Mouse (Mus musculus) CD4-positive, CD25-positive, alpha-beta regulatory T cell, adult 4 months (primary cell): ENCODE measurements around the gene Crim1. TPM values are rescaled to one million over a fixed set of nuclear protein-coding genes. Genes with fewer than 3 reads are reported as not detected.

Experiments
- ATAC-seq: one replicate; pipeline ENCODE4 v1.8.0; 2017
- polyA plus RNA-seq, 2 experiments: library from polyadenylated mRNA; unstranded; fragments of 100-300 nt; shearing (Covaris generic); gene quantifications; one replicate each; pipeline ENCODE4 v1.2.1; 2017

The Crim1 gene
- polyA plus RNA-seq, 2 experiments from 2014 or later, result 7.5 to 7.7 TPM

DNA sequence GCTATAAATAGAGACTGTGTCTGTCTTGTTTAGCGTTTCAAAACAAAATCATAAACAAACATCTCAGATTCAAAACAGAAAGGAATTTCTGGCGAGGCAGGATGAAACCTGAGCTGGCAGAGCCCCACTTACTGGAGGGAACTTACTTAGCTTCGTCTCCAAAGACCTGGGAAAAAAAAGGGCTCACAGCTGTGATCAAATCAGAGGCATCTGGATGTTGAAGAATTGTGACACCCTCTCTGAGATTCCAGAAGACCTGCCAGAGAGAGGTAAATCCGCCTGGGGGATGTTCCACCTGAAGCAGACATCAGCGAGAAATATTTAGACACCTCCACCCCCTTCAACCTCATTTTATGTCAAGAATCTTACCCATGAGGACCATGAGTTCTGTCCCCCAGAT lies 11.8 kb downstream of the Crim1 start:
- no peak for ATAC-seq

DNA sequence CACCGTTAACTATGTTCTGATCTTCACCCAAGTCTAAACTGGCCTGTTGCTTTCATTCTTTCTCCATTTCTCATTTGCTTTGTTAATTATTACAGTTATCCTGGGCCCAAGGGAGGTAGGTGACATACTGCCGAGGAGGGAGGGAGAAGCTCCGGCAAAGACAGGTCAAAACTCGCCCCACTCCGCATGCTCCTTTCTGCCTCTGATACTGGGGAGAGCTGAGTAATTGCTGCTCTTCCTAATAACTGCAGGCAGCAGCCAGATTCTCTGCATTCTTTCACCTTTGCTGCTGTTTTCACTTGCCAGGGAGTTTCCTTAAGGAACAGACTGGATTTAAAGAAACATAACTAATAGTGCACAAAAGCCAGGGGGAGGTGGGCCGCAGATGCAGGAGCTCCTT lies 13.1 kb downstream of the Crim1 start:
- no peak for ATAC-seq

DNA sequence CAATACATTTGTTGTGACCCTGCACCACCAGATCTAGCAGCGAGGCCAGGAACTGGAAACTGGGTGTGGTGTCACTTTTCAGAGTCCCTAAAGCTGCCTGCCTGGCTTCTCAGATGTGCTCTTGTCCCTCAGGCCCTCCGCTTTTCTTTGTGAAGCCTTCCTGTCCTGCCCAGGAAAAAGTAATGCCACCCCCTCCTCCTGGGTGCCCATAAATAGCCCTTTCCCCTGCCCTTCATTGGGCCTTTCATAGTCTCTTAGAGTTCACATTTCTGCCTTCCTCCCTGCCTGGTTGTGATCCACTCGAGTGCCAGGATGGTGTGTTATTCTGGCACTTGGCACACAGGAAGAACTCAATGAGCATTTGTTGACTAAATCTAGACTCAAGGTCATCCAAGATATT lies 16.5 kb downstream of the Crim1 start:
- no peak for ATAC-seq

DNA sequence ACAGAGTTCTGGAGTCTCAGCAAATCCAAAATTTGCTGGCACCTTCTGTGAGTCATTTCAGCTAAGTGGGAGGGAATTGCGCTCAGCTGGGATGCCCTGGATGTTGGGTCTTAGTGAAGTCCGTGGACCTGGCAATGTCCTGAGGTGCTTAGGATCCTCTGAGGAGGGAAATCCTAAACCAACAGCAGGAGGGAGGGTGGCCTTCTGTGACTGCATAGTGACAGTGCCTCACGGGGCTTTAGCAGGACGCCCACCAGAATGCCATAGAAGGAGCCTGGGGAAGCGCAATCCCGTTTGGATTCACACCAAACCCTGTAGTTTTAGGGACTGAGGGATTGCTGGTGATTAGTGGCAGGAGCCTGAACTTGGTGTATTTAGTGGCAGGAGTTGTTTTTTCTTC lies 17.4 kb downstream of the Crim1 start:
- ATAC-seq, result no peak

DNA sequence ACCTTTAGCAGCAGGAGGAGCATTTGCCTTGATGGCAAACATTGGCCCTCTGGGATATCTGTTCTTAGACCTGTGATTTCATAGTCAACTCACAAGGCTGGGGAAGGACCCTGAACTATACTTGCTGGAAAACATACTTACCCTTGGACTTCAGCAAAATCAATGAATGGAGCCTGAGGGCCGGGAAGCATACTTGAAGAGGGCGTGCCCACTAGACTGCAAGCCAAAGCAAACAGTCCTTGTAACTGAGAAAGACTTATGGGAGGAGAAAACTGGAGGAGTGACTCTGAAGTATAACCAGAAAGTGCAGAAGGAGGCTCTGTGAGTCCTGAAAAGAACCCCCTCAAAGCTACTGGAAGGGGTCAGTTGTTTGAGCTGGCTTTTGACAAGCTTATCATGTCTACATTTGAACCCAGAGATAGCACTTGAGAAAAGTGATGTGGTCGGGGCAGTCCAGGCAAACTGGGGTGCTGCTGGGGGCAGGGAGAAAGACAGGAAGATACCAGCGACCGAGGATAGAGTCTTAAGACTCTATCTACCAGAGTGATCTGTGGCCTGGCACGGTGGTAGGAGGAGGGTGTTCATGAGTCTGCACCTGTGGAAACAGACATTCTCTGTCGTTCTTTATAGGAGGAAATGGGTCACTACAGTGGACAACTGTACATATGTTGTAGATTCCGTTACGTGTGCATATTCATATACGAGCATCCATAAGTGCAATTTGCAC lies 18.6 kb downstream of the Crim1 start:
- ATAC-seq, result no peak

DNA sequence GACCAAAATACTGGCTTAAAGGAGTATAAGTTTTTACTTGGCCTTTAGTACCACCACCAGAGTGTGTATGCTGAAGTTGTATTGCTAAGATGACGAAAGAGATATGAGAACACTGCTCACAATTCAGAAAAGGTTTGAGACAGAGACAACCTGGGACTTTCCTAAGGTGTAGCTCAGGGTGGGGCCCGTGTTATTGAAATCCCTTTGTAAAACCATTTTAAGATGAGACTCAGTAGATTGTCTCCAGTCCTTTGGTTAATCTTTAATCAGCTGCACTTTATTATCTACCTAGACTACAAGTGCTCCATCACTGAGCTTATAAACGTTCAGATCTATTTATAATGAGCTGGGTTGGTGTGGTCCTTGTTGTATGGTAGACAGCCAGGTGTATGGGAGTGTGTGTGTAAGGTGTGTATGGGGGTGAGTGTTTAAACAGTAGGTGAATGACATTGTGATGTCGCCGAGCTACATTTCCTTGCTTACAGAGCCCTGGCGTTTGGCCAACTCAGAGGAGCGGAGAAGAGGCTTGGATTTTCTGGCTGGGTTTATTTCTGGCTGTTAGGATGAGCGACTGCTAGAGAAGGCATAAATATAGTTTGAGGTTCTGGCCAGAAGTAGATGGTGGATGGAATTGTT lies 21.1 kb downstream of the Crim1 start:
- peak; percentile 63 for ATAC-seq

DNA sequence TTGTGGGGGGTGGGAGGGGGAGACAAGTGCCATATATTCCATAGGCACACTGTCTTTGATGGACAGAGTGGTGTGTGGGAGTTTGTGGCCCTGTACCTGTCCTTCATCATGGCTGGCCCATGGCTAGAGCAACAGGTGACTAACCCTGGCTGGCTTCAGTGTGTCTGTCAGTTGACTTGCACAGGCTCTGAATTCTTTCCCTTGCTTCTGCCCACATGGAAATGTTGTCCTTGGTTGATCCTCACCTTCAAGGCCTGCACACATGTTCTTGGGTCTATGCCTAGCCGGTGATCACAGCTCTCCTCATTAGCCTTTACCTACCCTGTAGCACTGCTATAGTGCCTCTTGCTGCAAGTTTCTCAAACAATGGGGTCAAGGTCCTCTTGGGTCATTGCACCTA lies 21.8 kb downstream of the Crim1 start:
- ATAC-seq, result no peak

DNA sequence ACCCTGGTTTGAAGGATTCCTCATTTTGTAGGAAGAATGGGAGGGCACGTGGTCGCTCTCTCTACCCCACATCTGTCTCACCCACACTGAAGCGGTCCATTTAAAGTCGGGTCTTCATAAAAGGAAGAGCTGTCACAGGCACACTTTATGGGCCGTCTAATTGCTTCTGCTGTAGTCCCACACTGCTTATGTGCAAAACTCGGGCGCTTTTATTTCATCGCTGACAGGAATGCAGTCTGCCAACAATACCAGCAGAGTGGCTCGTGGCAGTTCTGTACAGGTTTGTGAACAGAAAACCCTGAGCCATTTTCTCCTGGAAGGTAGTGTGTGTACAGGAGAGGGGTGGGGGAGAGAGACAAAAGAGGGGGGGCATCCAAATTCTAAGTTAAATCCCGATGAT lies 23.9 kb downstream of the Crim1 start:
- no peak for ATAC-seq

DNA sequence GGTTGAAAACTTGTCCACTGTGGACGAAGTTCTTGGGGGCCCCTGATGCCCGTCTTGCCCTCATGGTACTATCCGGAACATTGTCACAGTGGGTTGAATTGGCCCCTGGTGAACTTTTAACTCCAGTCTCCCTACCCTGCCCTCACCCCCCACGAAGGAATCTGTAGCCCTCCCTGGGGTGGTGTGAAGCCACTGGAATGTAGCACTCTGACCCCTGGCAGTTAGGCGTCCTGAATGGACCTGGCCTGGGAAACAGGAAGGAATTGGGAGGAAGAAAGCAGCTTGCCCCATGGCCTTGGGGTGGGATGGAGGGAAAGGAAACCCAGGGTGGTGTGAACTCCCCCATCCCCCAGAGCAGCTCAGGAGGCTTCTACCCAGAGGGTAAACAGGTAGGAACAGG lies 25.5 kb downstream of the Crim1 start:
- no peak for ATAC-seq

DNA sequence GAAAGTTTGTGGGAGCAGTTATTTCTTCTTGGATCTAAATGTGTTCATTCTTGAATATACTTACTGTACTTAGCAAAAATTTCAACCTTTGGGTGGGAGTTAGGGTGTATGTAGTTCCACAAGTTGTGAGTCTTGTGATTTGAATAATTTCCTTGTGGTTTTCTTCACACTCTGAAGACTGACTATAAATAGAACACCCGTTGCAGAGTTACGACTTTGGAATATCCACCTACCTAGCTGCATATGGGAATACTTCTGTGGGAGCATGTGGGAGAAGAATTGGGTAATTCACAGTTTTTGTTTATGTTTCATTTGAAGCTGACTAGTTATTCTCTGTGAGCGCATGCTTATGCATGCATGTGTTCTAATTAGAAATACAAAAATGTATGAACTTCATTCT lies 27.2 kb downstream of the Crim1 start:
- no peak for ATAC-seq

DNA sequence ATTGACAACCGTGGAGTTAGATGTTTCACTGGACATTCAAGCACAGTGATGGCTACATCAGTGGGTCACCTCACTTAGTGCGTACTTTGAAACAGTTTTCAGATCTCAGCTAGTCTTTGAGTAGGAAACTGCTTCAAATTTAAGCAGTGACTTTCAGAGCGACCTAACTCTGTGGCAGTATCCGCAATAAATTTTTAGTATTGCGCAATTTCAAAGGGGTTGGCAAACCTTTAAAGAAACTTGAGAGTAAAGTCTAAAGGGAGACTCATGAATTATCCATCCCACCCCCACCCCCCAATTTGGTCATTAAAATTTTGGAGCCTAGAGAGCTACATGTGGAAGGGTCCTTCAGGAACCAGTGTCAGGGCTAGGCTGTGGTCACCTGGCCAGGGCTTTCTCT lies 31.5 kb downstream of the Crim1 start:
- ATAC-seq, result no peak

DNA sequence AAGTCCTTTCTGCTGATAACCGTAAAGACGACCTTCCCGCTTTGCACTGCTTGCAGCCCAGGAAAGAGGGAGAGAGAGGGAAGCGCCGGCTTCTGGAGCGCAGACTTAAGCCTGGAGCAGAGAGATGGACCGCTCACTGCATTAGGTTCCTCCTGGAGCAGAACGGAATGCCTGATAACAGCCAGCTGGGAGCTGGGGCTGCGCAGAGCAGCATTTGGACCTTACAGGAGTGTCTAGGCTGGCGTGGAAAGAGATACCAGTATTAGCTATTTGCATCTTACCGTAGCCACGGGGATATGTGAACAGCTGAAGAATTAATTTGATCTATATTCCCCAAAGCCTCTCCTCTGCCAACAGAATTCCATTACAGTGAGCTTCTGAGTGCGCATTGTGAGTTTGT lies 32.7 kb downstream of the Crim1 start:
- ATAC-seq, result no peak

DNA sequence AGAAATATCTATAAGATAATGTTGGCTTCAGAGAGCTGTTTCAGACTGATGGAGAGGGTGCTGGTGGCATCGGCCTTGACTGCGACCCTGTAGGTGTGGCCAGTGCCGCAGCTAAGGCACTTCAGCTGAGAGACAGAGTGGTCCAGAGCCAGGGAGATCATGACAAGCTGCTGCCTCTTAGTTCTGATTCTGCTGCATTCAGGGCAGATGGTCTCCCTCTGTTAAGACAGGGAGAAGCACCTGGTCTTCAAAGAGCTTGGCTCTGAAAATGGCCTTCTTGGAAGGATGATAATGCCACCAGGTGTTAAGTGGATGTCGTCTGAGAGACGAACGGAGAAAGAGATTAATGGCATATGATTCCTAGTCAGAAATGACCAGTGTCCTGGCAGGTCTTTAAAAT lies 33.8 kb downstream of the Crim1 start:
- no peak for ATAC-seq

DNA sequence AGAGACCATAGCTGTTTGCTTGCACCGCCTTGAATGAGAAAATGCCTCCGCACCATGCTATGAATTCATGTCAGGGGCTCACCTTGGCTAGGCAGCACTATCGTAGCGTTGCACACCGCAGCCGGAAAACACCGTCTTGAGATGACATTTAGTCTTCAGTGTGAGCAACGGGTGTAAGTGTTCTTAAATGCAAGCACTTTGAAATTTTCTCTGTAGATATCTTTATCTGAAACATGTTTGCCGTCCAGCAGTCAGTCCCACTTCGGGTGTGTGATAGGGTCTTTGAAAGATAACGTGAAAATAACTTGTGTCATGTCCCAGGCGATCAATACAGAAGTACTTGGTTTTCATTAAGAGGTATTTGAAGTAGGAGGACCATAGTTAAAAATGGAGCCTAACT lies 36.1 kb downstream of the Crim1 start:
- peak; percentile 66 for ATAC-seq

DNA sequence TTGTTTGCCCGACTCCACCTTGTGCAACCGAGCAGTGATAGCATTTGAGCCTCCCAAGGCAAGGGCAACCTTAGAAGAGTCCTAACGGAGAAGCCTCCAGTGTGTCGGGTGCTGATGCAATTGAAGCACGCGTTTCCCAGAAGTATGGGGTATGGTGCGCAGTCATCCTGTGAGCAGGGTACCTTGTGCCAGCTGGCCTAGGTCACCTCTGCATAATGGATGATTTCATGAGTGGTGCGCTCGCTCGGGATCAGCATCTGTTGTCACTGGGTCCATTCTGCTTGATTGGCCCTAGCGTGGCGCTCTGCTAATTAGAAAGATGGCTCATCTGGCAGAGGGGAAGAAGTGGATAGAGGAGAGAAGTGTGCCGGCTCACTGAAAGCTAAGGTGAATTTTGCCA lies 37.9 kb downstream of the Crim1 start:
- ATAC-seq, result no peak

DNA sequence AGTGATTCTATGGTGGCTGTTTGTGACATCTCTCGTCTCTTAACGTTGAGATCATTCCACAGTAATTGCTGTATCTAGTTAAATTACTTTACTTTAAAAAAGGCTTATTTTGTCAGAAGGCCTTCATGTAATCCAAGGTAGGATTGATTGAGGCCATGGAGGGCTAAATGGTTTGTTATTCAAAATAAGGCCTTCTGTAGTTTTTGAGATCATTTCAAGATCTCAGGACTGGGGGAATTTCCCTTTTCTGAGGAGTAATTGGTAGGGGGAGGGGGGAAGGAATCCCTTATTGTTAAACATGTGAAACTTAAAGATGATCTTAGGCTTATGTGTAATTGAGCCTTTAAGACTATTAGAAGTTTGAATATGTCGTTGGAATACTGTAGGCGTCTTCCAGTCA lies 40.1 kb downstream of the Crim1 start:
- peak; percentile 25 for ATAC-seq

DNA sequence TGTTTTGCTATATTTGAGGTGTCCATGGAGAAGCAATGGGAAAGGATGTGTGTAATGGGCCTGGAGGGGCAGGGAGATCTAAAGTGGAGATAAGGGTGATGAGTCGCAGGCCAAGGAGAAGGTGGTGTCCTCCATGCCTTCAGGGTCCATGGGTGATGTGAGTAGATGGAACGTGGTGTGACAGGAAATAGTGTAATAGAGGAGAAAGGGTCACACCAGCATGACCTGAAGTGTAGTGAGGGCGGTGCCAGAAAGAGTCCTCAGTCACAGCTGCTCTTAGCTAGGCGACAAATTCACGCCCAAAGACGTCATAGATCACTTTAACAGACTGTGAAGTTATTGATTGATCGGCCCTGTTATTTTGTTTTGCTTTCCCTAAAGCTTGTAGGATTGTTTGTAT lies 41.2 kb downstream of the Crim1 start:
- ATAC-seq, result no peak

DNA sequence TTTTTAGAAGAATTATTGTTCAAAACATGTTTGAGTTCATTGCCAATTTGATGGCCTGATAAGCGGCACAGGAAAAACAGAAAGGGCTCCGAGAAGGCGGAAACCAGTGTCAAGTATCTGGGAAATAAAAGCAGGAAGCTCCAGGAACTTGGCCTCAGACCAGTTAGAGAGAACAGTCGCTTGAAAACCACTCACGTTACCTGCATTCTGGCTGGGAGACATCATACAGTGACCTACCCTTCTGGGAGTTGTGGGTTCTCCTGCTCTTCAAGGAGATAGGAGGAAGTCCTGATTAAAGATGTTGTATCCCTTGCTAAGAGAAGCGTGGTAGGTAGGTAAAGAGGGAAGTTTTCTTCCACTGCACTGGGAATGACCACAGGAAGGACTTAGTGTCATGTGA lies 44.7 kb downstream of the Crim1 start:
- no peak for ATAC-seq

DNA sequence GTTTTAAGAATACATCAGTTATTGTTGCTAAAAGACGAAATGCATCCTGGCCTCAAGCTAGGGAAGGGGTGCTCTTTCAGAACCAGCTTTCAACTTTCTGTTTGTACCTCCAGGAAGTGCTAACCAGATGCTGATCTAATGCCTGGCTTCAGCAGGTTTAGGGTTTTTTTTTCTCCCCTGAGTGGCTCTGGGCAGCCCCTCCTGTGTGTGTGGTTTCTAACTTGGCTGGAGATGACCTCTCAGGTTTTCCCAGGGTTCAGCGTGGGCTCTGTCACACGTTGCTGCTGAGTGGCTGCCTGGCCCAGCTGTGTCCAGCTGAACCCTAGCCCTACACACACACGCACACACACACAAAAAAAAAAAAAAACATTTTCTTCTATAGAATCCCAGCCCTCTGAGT lies 45.4 kb downstream of the Crim1 start:
- peak; percentile 66 for ATAC-seq

DNA sequence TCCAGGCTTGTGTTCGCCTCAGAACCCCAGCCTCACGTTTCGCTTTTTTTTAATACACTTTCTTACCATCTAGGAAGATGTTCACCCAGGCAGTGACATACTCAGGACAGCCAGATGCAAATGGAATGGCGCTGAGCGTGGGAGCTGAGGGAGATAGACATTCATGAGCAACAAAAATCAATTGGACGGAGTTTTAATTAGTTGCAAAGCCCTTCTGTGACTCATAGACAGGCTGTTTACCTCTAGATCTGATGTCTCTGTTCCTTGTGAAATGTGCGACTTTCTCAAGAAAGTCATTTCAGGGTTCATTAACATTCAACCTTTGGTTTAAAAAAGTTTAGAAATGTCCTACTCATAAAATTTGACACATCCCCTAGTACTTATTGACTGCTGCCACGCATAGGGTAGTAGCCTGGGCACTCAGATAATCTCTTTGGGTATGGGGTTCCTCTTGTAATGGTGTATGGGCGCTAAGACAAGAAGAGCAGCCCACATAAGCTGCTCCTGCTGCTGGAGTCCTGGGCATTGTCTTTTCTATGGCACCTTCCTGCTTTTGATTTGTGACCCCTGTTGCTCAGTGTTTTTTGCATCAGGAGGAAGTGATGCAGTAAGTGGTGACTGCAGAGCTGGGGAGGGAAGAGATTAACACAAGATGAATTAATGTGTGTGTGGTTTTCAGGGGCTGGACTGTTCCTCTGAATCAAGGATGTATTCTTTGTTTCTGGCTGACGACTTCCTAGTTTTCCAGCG lies 46.8 kb downstream of the Crim1 start:
- ATAC-seq, result peak; percentile 63

DNA sequence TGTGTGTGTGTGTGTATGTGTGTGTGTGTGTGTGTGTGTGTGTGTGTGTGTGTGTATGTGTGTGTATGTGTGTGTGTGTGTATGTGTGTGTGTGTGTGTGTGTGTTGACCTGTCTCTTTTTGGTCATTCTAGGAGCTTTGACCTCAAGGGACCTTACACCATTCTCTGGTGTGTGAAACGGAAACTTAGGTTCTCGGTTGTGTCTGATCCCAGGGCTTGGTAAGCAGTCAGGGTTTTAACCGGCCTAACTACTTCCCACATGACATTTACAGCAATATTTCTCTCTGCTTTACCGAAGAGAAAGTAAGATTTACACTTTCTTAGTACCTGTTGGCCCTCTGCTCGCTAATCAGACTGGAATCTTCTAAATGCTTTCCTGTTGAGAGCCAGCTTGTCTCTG lies 48.1 kb downstream of the Crim1 start:
- no peak for ATAC-seq

DNA sequence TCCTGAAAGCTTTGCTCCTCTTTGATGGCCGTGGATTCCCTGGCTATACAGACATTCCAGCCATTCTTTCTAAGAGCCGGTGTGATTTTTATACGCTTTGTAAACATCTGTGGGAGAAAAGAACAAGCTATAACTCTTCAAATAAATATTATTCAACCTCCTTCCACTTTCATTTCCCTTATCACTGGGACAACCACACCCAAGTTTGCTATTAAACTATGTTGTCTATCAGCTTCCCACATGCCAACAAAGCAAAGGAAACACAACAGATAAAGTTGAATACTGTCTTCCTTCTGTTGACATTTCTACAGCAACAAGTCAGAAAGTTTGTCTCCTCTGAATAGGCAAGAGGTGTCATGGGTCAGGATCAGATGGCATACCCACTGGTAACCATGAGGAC lies 48.9 kb downstream of the Crim1 start:
- no peak for ATAC-seq

DNA sequence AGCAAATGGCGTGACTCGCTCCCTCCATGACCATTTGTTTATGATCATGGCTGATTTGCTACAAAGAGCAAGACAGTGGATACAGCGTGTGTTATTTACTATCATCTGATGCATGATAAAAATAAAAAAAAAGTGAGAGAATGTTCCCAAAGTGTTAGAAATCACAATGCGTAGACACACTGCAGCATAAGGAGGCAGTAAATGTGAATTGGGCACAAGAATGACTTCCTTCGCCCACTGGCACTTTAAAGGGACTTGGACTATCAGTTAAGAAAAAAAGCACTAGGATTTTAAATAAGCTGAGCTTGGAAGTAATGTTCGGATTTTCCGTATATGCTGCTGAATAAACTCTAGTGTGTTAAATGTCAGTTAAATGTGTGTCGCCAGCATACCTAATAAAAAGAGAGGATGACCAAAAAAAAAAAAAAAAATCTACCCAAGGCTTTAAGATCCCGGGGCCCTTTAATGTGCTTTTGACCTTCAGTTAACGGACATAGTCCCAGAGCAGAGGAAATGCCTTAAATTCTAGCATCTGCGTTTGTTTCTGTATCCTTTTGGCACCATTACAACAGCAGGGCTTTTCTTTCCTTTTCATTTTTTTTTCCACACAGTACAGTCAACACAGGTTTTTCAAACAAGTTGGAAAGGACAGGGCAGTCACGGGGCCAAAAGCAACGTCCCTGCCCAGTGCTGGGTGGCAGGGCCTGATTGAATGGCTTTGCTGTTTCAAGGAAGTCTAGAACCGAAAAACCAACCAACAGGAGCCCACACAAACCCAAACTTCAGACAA lies 50.3 kb downstream of the Crim1 start:
- ATAC-seq, result no peak
